Mouse (Mus musculus): Measurements from ENCODE around the gene Gm20388.

- TF ChIP-seq POLR2A (IDR thresholded peaks at IDR 0.05; ENCODE audit: borderline replicate concordance, extremely low read depth, insufficient read depth, insufficient read length, poor library complexity, severe bottlenecking) (no peak), CTCF (IDR thresholded peaks at IDR 0.05; ENCODE audit: borderline replicate concordance, extremely low read depth, insufficient read depth, insufficient read length) (no peak)
Measured at GRCm38 (mm10) chr8:120124836-120125389, 214.3 kb downstream of the Gm20388 start.

All from brain, embryonic 14.5 days (tissue).